Mouse (Mus musculus): ENCODE results near the gene Ctss.
"Not testable (repeated sequence)": the region's sequence is repeated elsewhere in the genome, so short reads cannot be mapped to it uniquely, and the experiment has no call there.

Gene Ctss

GRCm38 (mm10) chr3:95538936-95539335 lies 12.3 kb downstream of the Ctss start:
- no peak for DNase-seq

GRCm38 (mm10) chr3:95539837-95540236 lies 13.3 kb downstream of the Ctss start:
- no peak for DNase-seq

- DNase-seq = not testable (repeated sequence)
Measured at GRCm38 (mm10) chr3:95541186-95541585, 14.6 kb downstream of the Ctss start.

GRCm38 (mm10) chr3:95542171-95542570 lies 15.6 kb downstream of the Ctss start:
- no peak for DNase-seq

GRCm38 (mm10) chr3:95542981-95543380 lies 16.4 kb downstream of the Ctss start:
- no peak for DNase-seq

- no peak for DNase-seq
Measured at GRCm38 (mm10) chr3:95550176-95550575, 23.6 kb downstream of the Ctss start.

- no peak for DNase-seq
Measured at GRCm38 (mm10) chr3:95553986-95554385, 27.4 kb downstream of the Ctss start.

- no peak for DNase-seq
Measured at GRCm38 (mm10) chr3:95559437-95559836, 32.9 kb downstream of the Ctss start, which contains the start of gene Hormad1. Hormad1 (plus strand) TSS chr3:95559677.

GRCm38 (mm10) chr3:95560738-95561137 lies 34.2 kb downstream of the Ctss start:
- DNase-seq = no peak

GRCm38 (mm10) chr3:95561826-95562225 lies 35.2 kb downstream of the Ctss start:
- DNase-seq = no peak

GRCm38 (mm10) chr3:95569585-95569984 lies 43.0 kb downstream of the Ctss start:
- DNase-seq = no peak

- no peak for DNase-seq
Measured at GRCm38 (mm10) chr3:95587754-95588603, 61.4 kb downstream of the Ctss start.

- peak; percentile 94 to 95 for DNase-seq
Measured at GRCm38 (mm10) chr3:95588604-95589086, 62.1 kb downstream of the Ctss start, which contains the start of gene Golph3l. Golph3l (plus strand) TSS chr3:95588934.

GRCm38 (mm10) chr3:95598734-95599133 lies 72.1 kb downstream of the Ctss start:
- no peak for DNase-seq

GRCm38 (mm10) chr3:95601287-95601686 lies 74.7 kb downstream of the Ctss start:
- no peak for DNase-seq
